Mouse (Mus musculus) limb, embryonic 12.5 days (tissue): ENCODE measurements at regions not wholly inside any gene's neighbourhood (a gene's known extent, or its start where the extent isn't known, plus 50 kb on each side); places are given as distances from the start of the nearest gene placed in this dataset.
"Not testable (repeated sequence)": the region's sequence is repeated elsewhere in the genome, so short reads cannot be mapped to it uniquely, and the experiment has no call there.

Experiments
- ATAC-seq: fragments of 200-750 bp; cut with Nextera tagmentation; 2 replicates; pipeline ENCODE4 v1.8.0; 2017; ENCODE audit warnings: low read depth, moderate TSS enrichment; ENCODE audit not compliant: insufficient number of reproducible peaks, insufficient read depth, low FRiP score, low TSS enrichment
- H3K27ac ChIP-seq: fragments of 300-500 bp; sonication (generic); 2 replicates; pipeline ENCODE4 v1.5.1; 2016; ENCODE audit warnings: mild to moderate bottlenecking, moderate library complexity
- H3K27me3 ChIP-seq: fragments of 300-500 bp; sonication (generic); 2 replicates; pipeline ENCODE4 v1.6.1; 2016; ENCODE audit warnings: mild to moderate bottlenecking, moderate library complexity
- H3K36me3 ChIP-seq: fragments of 300-500 bp; sonication (generic); 2 replicates; pipeline ENCODE4 v1.6.1; 2016; ENCODE audit warnings: mild to moderate bottlenecking, moderate library complexity
- H3K4me1 ChIP-seq: fragments of 300-500 bp; sonication (generic); replicated peaks from 2 replicates; pipeline ENCODE4 v1.6.1; 2016
- H3K4me2 ChIP-seq: fragments of 300-500 bp; sonication (generic); 2 replicates; pipeline ENCODE4 v1.6.1; 2016; ENCODE audit warnings: mild to moderate bottlenecking, moderate library complexity
- H3K4me3 ChIP-seq: fragments of 300-500 bp; sonication (generic); replicated peaks from 2 replicates; pipeline ENCODE4 v1.5.1; 2016; ENCODE audit warnings: mild to moderate bottlenecking
- H3K9ac ChIP-seq: fragments of 300-500 bp; sonication (generic); replicated peaks from 2 replicates; pipeline ENCODE4 v1.6.1; 2016; ENCODE audit warnings: mild to moderate bottlenecking, moderate library complexity
- H3K9me3 ChIP-seq: fragments of 300-500 bp; sonication (generic); 2 replicates; pipeline ENCODE4 v1.6.1; 2016; ENCODE audit warnings: mild to moderate bottlenecking, moderate library complexity
- WGBS: fragments of 180-500 bp; shearing (Covaris S2); methylation state at CpG from one replicate; pipeline ENCODE4 v1.1.7; 2016; 5-methylcytosine and 5-hydroxymethylcytosine counted together

GRCm38 (mm10) chr15:52406156-52406885, 1478.4 kb upstream of the Gm7489 start:
- 86% methylated on average over 3 of the region's 3 CpGs for WGBS
- H3K4me2 ChIP-seq: no peak overlapping the region

GRCm38 (mm10) chr15:52412869-52413771, 1471.6 kb upstream of the Gm7489 start:
- H3K9me3 ChIP-seq: no peaks in the 10 kb centered on the region
- no peak overlapping the region for H3K27ac ChIP-seq
- no peaks in the 10 kb centered on the region for H3K36me3 ChIP-seq
- peak overlapping the region; percentile 39 for H3K4me2 ChIP-seq
- WGBS: 36% methylated on average over 18 of the region's 18 CpGs
- H3K4me1 ChIP-seq: no peaks in the 10 kb centered on the region
- no peaks in the 10 kb centered on the region for H3K27me3 ChIP-seq
- H3K9ac ChIP-seq: no peak overlapping the region
- no peak for ATAC-seq
- no peak overlapping the region for H3K4me3 ChIP-seq

More at GRCm38 (mm10) chr15:52406156-52406885, 1478.4 kb upstream of the Gm7489 start:
- Histone ChIP-seq H3K27me3 (no peaks in the 10 kb centered on the region), H3K27ac (no peak overlapping the region), H3K9ac (no peak overlapping the region), H3K4me1 (no peaks in the 10 kb centered on the region), H3K4me3 (no peak overlapping the region), H3K9me3 (no peaks in the 10 kb centered on the region), H3K36me3 (no peaks in the 10 kb centered on the region)
- ATAC-seq: no peak

GRCm38 (mm10) chr15:52425976-52426375, 1458.7 kb upstream of the Gm7489 start:
- no peak overlapping the region for H3K27ac ChIP-seq
- no peaks in the 10 kb centered on the region for H3K9me3 ChIP-seq
- H3K9ac ChIP-seq: no peak overlapping the region
- no peaks in the 10 kb centered on the region for H3K36me3 ChIP-seq
- H3K27me3 ChIP-seq: no peaks in the 10 kb centered on the region
- H3K4me2 ChIP-seq: no peak overlapping the region
- H3K4me3 ChIP-seq: no peak overlapping the region
- H3K4me1 ChIP-seq: no peaks in the 10 kb centered on the region
- ATAC-seq: no peak

- H3K9me3 ChIP-seq: no peaks in the 10 kb centered on the region
- H3K4me2 ChIP-seq: no peak overlapping the region
- no peak overlapping the region for H3K9ac ChIP-seq
- no peak overlapping the region for H3K27ac ChIP-seq
- no peaks in the 10 kb centered on the region for H3K4me1 ChIP-seq
- 77% methylated on average over 6 of the region's 6 CpGs for WGBS
- H3K36me3 ChIP-seq: no peaks in the 10 kb centered on the region
- H3K4me3 ChIP-seq: no peak overlapping the region
- no peak for ATAC-seq
- no peaks in the 10 kb centered on the region for H3K27me3 ChIP-seq
Measured at GRCm38 (mm10) chr15:52430491-52431158, 1454.1 kb upstream of the Gm7489 start.

- H3K9ac ChIP-seq: no peak overlapping the region
- H3K27ac ChIP-seq: no peak overlapping the region
- H3K36me3 ChIP-seq: no peaks in the 10 kb centered on the region
- 88% methylated on average over 2 of the region's 2 CpGs for WGBS
- no peaks in the 10 kb centered on the region for H3K27me3 ChIP-seq
- no peak overlapping the region for H3K4me2 ChIP-seq
- H3K4me1 ChIP-seq: no peaks in the 10 kb centered on the region
- no peak for ATAC-seq
- no peaks in the 10 kb centered on the region for H3K9me3 ChIP-seq
- H3K4me3 ChIP-seq: no peak overlapping the region
Measured at GRCm38 (mm10) chr15:52433639-52434038, 1451.1 kb upstream of the Gm7489 start.

- no peak for ATAC-seq
Measured at GRCm38 (mm10) chr15:52438403-52438802, 1446.3 kb upstream of the Gm7489 start.

GRCm38 (mm10) chr15:52458782-52459181, 1425.9 kb upstream of the Gm7489 start:
- peak overlapping the region; percentile 25 for H3K4me2 ChIP-seq
- no peaks in the 10 kb centered on the region for H3K27me3 ChIP-seq
- 1% methylated on average over 3 of the region's 3 CpGs for WGBS
- ATAC-seq: no peak
- no peak overlapping the region for H3K4me3 ChIP-seq
- no peaks in the 10 kb centered on the region for H3K36me3 ChIP-seq
- H3K27ac ChIP-seq: no peak overlapping the region
- peaks cover 4% of the 10 kb centered on the region; the same call in 1 of the 2 replicates for H3K4me1 ChIP-seq
- no peak overlapping the region for H3K9ac ChIP-seq
- no peaks in the 10 kb centered on the region for H3K9me3 ChIP-seq

More at GRCm38 (mm10) chr15:52438403-52438802, 1446.3 kb upstream of the Gm7489 start:
- Histone ChIP-seq H3K9ac (no peak overlapping the region), H3K4me1 (no peaks in the 10 kb centered on the region), H3K27ac (no peak overlapping the region), H3K9me3 (no peaks in the 10 kb centered on the region), H3K27me3 (no peaks in the 10 kb centered on the region), H3K36me3 (no peaks in the 10 kb centered on the region), H3K4me3 (no peak overlapping the region), H3K4me2 (no peak overlapping the region)
- WGBS: 95% methylated on average over 1 of the region's 1 CpGs

- H3K4me1 ChIP-seq: peaks cover 4% of the 10 kb centered on the region; the same call in 1 of the 2 replicates
- H3K4me2 ChIP-seq: no peak overlapping the region
- WGBS: 44% methylated on average over 1 of the region's 1 CpGs
- no peaks in the 10 kb centered on the region for H3K9me3 ChIP-seq
- H3K9ac ChIP-seq: no peak overlapping the region
- ATAC-seq: no peak
- H3K36me3 ChIP-seq: no peaks in the 10 kb centered on the region
- no peaks in the 10 kb centered on the region for H3K27me3 ChIP-seq
- no peak overlapping the region for H3K27ac ChIP-seq
- H3K4me3 ChIP-seq: no peak overlapping the region
Measured at GRCm38 (mm10) chr15:52459315-52459714, 1425.4 kb upstream of the Gm7489 start.

- 10% methylated on average over 8 of the region's 8 CpGs for WGBS
- Histone ChIP-seq H3K36me3 (no peaks in the 10 kb centered on the region), H3K27me3 (no peaks in the 10 kb centered on the region), H3K9ac (no peak overlapping the region), H3K27ac (no peak overlapping the region), H3K4me2 (no peak overlapping the region), H3K9me3 (no peaks in the 10 kb centered on the region), H3K4me1 (no peaks in the 10 kb centered on the region; the same call in 1 of the 2 replicates), H3K4me3 (no peak overlapping the region)
- no peak for ATAC-seq
Measured at GRCm38 (mm10) chr15:52464226-52465138, 1420.2 kb upstream of the Gm7489 start.

- not testable (repeated sequence) for ATAC-seq, H3K9ac ChIP-seq, H3K36me3 ChIP-seq, H3K27ac ChIP-seq, H3K27me3 ChIP-seq, H3K4me1 ChIP-seq, H3K4me3 ChIP-seq, H3K9me3 ChIP-seq, H3K4me2 ChIP-seq
- WGBS: 89% methylated on average over 20 of the region's 20 CpGs
Measured at GRCm38 (mm10) chr15:52478124-52478523, 1406.6 kb upstream of the Gm7489 start.
